Mouse (Mus musculus): ENCODE results near the gene Spink4. TPM values are rescaled to one million over a fixed set of nuclear protein-coding genes. Genes with fewer than 3 reads are reported as not detected.
A peak's percentile ranks its signal among the peaks of the same experiment; 100 is the strongest.

Spink4 gene
- total RNA-seq, 2 experiments from 2014 or later = not detected

- DNase-seq (ENCODE audit: low spot score) = no peak
Measured at GRCm38 (mm10) chr4:40963536-40963935, 43.7 kb downstream of the Spink4 start.

DNA sequence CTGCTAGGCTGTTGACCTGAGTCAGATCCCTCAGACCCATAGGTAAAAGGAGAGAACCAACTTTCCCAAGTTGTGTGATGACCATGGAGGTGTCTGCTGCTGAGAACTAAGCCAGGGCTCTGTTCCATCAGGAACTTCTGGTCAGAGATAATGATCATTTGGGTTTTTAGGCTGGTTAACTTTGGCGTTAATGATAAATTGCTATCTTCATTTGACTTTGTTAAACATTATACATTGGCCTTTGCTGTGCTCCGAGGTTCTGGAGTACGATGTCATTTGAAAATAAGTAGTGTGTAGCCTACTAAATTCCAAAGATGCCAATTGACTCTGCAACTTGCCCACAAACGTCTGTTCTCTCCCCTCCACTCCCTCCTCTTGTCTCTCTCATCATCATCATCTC is 49.3 kb downstream of the Spink4 start:
- no peak for DNase-seq (ENCODE audit: low spot score)

GRCm38 (mm10) chr4:40969781-40970591 is 50.1 kb downstream of the Spink4 start:
- DNase-seq (ENCODE audit: low spot score) = no peak

GRCm38 (mm10) chr4:40970592-40970841 is 50.7 kb downstream of the Spink4 start:
- DNase-seq (ENCODE audit: low spot score) = no peak

- peak; percentile 95 for DNase-seq (ENCODE audit: low spot score)
Measured at GRCm38 (mm10) chr4:40970842-40971701, 51.2 kb downstream of the Spink4 start, which contains the start of gene Nfx1. Gene Nfx1 (plus strand): TSS chr4:40970906.

DNA sequence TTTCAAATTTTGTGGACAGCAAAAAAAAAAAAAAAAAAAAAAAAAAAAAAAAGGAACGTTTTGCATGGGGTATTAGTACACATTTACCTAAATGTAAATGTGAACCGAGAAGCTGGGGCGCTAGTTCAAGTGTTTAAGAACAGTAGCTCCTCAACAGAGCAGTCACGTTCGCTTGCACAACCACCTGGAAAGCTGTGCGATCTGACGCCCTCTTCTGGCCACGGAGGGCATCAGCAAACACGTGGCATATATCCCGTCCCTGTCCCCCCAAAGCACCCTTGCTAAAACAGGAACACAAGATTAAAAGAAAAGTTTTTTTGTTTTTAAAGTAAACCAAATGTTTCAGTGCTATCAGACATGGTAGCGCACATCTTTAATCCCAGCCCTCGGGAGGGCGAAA is 51.9 kb downstream of the Spink4 start:
- no peak for DNase-seq (ENCODE audit: low spot score)

- DNase-seq (ENCODE audit: low spot score) = no peak
Measured at GRCm38 (mm10) chr4:40974011-40974410, 54.2 kb downstream of the Spink4 start.

DNA sequence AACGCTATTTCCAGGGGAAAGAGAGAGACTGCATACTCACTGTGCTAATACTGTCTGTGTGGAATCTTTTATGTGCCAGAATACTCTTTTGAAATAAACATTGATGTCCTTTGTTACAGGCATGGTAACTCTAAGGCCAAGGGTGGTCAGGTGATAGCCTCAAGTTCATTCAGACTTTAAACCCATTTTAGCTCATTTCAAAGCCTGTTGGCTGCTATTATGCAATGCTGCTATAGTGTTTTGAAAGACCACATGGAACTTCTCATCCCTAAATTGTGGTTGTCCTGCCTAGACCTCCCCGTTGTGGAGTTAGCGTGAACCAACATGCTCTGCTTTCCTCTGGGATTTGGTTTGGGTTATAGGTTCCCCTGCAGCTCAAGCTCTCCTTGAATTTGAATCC is 55.8 kb downstream of the Spink4 start:
- no peak for DNase-seq (ENCODE audit: low spot score)

DNA sequence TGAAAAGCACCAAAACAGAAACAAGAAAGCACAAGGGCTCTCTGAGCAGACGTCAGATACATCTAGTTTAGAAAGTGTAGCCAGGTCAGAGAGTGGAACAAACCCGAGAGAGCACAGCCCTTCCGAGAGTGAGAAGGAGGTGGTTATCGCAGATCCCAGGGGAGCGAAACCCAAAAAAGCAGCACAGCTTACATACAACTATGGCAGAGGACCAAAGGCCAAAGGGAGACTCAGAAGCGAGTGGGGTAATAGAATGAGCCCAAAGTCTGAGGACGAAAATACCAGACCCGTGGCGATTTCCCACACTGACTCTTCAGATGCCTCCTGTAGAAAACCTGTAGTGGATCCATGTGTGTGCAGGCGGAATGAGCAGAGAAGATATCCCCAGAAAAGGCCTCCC is 56.8 kb downstream of the Spink4 start:
- no peak for DNase-seq (ENCODE audit: low spot score)

GRCm38 (mm10) chr4:40979430-40979829 is 59.6 kb downstream of the Spink4 start:
- DNase-seq (ENCODE audit: low spot score) = no peak

Other genes starting within 250 kb of the Spink4 start
- 10 to 100 TPM; 15.2 to 15.4 TPM for gene Aptx, start 216.9 kb upstream of the Spink4 start, total RNA-seq (2021)
- 10 to 100 TPM; 39.6 to 66.8 TPM for gene Dnaja1, start 197.9 kb upstream of the Spink4 start, total RNA-seq (2021)
- gene Smu1, start 162.1 kb upstream of the Spink4 start, total RNA-seq (2021) = 10 to 100 TPM; 29.4 to 29.7 TPM
- 10 to 100 TPM; 23.0 to 25.4 TPM for gene B4galt1, start 66.0 kb upstream of the Spink4 start, total RNA-seq (2021)
- 100 to 1,000 TPM; 232 to 237 TPM for gene Bag1, start 28.2 kb downstream of the Spink4 start, total RNA-seq (2021)
- gene Chmp5, start 28.4 kb downstream of the Spink4 start, total RNA-seq (2021) = 10 to 100 TPM; 23.2 to 25.4 TPM
- gene Nfx1, start 50.9 kb downstream of the Spink4 start, total RNA-seq (2021) = 10 to 100 TPM; 18.8 to 19.5 TPM
- gene Aqp7, start 128.1 kb downstream of the Spink4 start, total RNA-seq (2021) = 10 to 100 TPM in 1 of 2 experiments, 1 to 10 TPM in 1; 6.4 to 10.6 TPM
- not detected for gene Aqp3, start 178.1 kb downstream of the Spink4 start, total RNA-seq (2021)
- gene Nol6, start 204.4 kb downstream of the Spink4 start, total RNA-seq (2021) = 10 to 100 TPM; 15.3 to 16.3 TPM
- gene Ube2r2, start 215.7 kb downstream of the Spink4 start, total RNA-seq (2021) = 100 to 1,000 TPM; 154 to 205 TPM